Mouse (Mus musculus) bone marrow, adult 2 months (tissue): ENCODE data around the gene 1700122O11Rik. TPM values are rescaled to one million over a fixed set of nuclear protein-coding genes. Genes with fewer than 3 reads are reported as not detected.

Experiments used
- H3K27ac ChIP-seq: fragments of 200-500 bp; 2 replicates; pipeline ENCODE4 v1.5.1; 2012; ENCODE audit warnings: low read depth, mild to moderate bottlenecking, control low read depth, inconsistent platforms, low read length; ENCODE audit not compliant: control insufficient read depth, poor library complexity, insufficient read depth
- H3K4me1 ChIP-seq: fragments of 200-500 bp; 2 replicates; pipeline ENCODE4 v1.6.1; 2011; ENCODE audit warnings: low read length; ENCODE audit not compliant: control insufficient read depth, insufficient read depth
- H3K4me3 ChIP-seq: fragments of 200-500 bp; replicated peaks from 2 replicates; pipeline ENCODE3; 2011; ENCODE audit warnings: mild to moderate bottlenecking, low read depth, low read length, control low read depth; ENCODE audit not compliant: control insufficient read depth
- CTCF ChIP-seq: fragments of 200-500 bp; IDR thresholded peaks from 2 replicates; pipeline ENCODE4 v1.5.1; 2011; ENCODE audit warnings: low read length, control low read depth; ENCODE audit not compliant: control insufficient read depth, insufficient read depth
- POLR2A ChIP-seq: fragments of 200-500 bp; IDR thresholded peaks from 2 replicates; pipeline ENCODE4 v1.6.1; 2011; ENCODE audit warnings: low read depth, mild to moderate bottlenecking, control low read depth, low read length, borderline replicate concordance; ENCODE audit not compliant: control insufficient read depth
- WGBS: fragments of 180-500 bp; shearing (Covaris S2); methylation state at CpG from one replicate; pipeline ENCODE4 v1.1.7; 2018; 5-methylcytosine and 5-hydroxymethylcytosine counted together
- polyA plus RNA-seq: library from polyadenylated mRNA; stranded (reverse); fragments of >200 nt; gene quantifications from 2 replicates; pipeline ENCODE4 v1.2.4, GENCODE M21; 2011; ENCODE audit warnings: low replicate concordance; ENCODE audit not compliant: missing spikeins, insufficient read depth, insufficient read length

The 1700122O11Rik gene
- polyA plus RNA-seq, 1 experiment: not detected

GRCm38 (mm10) chr17:47988074-47988473 is 50.0 kb downstream of the 1700122O11Rik start:
- TF ChIP-seq POLR2A: no peak
- no peak for TF ChIP-seq CTCF
- H3K4me3 ChIP-seq: no peak overlapping the region
- WGBS: 70% methylated on average over 8 of the region's 8 CpGs
- H3K27ac ChIP-seq: no peak overlapping the region
- H3K4me1 ChIP-seq: no peaks in the 10 kb centered on the region; the same call in 1 of the 2 replicates

Other genes with a start within 250 kb of the 1700122O11Rik start
- 4.2 and 4.8 TPM in 2 replicates for gene Mdfi, start 203.6 kb downstream of the 1700122O11Rik start, polyA plus RNA-seq
- gene Foxp4, start 113.6 kb downstream of the 1700122O11Rik start, polyA plus RNA-seq: 10.2 and 14.6 TPM in 2 replicates
- gene 1700067P10Rik, start 51.0 kb upstream of the 1700122O11Rik start, polyA plus RNA-seq: not detected in 2 replicates
- 4.3 and 10.2 TPM in 2 replicates for gene 9830107B12Rik, start 108.0 kb upstream of the 1700122O11Rik start, polyA plus RNA-seq
- 3.3 and 8.2 TPM in 2 replicates for gene A530064D06Rik, start 129.0 kb upstream of the 1700122O11Rik start, polyA plus RNA-seq
- 3.8 and 11.7 TPM in 2 replicates for gene Trem1, start 194.5 kb upstream of the 1700122O11Rik start, polyA plus RNA-seq
- gene Trem3, start 209.5 kb upstream of the 1700122O11Rik start, polyA plus RNA-seq: 18.5 and 53.5 TPM in 2 replicates
- 5.4 and 21.2 TPM in 2 replicates for gene Treml4, start 226.0 kb upstream of the 1700122O11Rik start, polyA plus RNA-seq